Mouse (Mus musculus) retina, embryonic 14.5 days (tissue): ENCODE results near the gene Gm49359.
"Not testable (repeated sequence)": the region's sequence is repeated elsewhere in the genome, so short reads cannot be mapped to it uniquely, and the experiment has no call there.

ENCODE experiments used
- DNase-seq: peaks from one replicate; pipeline ENCODE4 v3.0.0-alpha.2; 2015; ENCODE audit warnings: low spot score

The Gm49359 gene

DNA sequence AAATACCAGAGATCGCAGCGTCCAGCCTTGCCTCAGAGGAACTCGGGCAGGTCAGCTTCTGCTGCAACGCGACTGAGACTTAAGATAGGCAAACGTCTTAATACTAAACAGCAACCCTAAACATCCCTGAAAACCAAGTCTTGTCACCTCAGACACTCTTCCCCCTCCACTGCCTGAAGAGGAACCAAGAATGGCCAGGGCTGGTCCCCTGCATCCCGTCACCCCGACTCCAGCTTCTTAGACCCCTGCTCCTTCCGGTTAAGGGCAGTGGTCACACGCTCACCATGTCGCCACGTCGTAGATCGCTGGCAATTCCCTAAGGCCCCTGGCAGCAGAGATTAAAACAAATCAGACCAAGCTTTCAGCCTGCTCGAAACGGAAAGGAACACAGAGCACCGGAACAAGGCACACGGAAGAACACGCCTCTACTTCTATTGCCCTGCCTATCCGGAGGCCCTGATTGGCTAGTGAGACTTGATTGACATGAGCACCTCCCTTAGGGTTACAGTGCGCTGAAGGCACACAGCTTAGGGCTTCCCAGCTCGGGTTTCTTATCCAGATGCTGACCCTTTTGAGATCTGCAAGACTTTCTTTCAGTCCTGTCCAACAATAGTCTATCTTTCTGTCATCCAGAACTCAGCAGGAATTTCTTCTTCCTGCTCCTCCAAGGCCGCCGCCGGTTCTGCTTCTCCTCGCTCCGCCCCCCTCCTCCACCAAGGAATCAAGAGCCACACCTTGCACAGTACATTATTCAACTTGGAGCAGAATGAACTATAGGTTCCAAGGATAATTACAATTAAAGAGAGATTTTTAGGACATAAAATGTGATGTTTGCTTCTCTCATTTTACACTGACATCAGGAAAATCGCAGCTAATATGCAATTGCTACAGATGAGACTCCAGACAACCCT, at the start of gene Gm49359:
Gm49359 (minus strand) TSS at position 409 of the 911 bp plus-strand sequence.
- DNase-seq = peak; percentile 93

DNA sequence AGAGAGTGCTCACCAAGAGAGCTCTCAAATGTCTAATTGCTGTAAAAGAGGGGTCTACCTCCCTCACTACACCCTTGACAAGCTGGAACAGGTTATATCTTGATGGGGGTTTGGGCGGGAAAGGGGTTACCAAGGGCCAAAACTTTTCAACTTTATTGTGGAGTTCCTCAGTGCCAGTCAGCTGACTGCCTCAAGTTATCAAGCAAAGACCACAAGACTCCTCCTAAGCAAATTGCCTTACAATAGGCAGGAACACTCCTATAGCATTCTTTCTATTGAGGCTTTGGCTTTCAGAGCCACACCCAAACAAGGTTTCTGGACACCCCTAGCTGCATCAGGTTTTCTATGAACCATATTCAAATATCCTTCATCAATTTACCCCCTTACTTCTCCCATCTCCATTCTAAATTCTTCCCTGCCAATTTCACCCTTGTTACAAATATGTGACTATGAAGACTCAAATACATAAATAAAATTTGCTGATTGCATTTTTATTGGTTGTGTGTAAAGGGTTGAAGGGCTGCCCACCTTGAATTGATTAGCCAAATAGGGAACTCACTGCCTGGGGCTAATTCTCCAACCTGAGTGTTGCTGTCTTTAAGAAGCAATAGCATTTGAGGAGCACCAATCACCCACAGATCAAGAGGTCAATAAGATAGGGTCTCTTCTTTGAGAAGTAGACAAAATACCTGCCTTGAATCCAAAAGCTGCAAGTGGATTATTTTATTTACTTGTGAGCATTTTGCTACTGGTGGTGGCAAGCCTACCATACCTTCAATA, 44.2 kb upstream of the Gm49359 start:
- not testable (repeated sequence) for DNase-seq

DNA sequence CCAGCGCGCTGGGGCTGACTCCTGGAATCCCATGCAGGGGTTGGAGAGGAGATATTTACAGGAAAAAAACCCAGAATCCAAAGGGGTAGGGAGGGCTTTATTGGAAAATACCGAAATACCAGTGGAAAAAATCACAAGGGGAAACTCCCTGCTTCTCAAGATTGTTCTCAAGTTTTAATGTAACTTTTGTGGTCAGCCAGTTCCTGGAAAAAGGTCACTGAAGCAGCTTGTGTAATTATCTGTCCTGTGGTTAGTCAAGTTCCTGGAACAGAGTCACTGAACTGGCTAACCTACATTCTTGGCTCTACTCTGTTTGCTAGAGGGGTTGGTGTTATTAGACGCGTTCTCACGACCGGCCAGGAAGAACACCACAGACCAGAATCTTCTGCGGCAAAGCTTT, 6.0 kb upstream of the Gm49359 start:
- DNase-seq = not testable (repeated sequence)

DNA sequence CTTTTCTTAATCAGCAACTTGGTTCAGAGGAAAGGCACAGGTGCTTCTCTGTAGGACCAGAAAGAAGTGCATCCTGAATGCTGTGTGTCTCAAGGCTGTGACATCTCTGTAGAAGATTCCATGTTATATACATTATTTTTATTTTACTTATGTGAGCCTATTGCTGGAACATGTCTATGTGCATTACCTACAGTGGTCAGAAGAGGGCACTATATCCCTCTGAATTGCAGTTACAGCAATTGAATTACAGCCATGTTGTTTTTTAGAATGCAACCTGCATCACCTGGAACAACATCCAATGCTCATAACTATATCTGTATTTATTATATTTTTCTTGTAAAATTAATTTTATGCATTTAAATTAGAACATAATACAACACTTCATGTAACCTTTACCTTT, 3.3 kb upstream of the Gm49359 start:
- DNase-seq = peak; percentile 54
